Mouse (Mus musculus): ENCODE measurements at regions not wholly inside any gene's neighbourhood (a gene's known extent, or its start where the extent isn't known, plus 50 kb on each side); places are given as distances from the start of the nearest gene placed in this dataset.

- ATAC-seq (replicated peaks; ENCODE audit: low FRiP score, poor library complexity, severe bottlenecking): no peak
Measured at GRCm38 (mm10) chr16:93288036-93288435, 315.8 kb downstream of the Setd4 start.

GRCm38 (mm10) chr16:93287520-93287919, 316.3 kb downstream of the Setd4 start:
- no peak for ATAC-seq (replicated peaks; ENCODE audit: low FRiP score, poor library complexity, severe bottlenecking)

GRCm38 (mm10) chr16:93286816-93287215, 317.0 kb downstream of the Setd4 start:
- ATAC-seq (replicated peaks; ENCODE audit: low FRiP score, poor library complexity, severe bottlenecking): no peak

DNA sequence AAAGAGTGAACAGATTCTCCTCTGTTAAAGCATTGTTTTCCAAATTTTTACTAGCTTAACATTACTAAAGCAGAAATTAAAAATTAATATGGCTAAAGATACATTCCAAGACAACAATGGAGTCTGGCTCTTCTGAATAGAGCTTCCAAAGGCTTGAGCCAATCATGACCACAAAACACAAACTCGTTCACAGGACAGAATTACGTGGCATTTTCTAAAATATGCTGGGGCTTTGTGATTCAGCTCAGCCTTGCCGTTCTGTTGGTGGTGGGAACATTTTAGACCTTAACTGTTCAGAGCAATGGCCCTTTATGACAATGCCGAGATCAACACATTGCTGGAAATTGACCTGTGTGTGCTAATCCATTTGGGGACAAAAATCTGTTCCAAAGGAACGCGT, 318.7 kb downstream of the Setd4 start:
- ATAC-seq (replicated peaks; ENCODE audit: low FRiP score, poor library complexity, severe bottlenecking): no peak

DNA sequence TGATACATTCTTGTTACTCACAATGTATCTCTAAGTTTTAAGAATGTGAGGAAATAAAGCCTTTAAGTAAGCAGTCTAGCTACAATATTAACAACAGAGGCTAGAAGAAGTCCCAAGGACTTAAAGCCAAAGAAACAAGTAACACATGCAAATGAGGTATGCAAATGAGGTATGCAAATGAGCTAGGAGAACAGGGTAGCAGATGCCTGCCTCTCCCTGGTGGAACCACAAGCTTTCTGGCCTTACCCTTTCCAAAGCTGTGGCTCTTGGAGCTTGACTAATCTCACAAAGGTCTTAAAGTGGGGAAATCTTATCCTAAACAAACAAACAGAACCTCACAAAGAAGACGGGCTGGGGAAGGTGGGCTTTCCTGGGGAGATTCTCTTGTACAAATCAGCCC, 322.1 kb downstream of the Setd4 start:
- no peak for ATAC-seq (replicated peaks; ENCODE audit: low FRiP score, poor library complexity, severe bottlenecking)

GRCm38 (mm10) chr16:93272636-93273035, 331.2 kb downstream of the Setd4 start:
- no peak for ATAC-seq (replicated peaks; ENCODE audit: low FRiP score, poor library complexity, severe bottlenecking)

- ATAC-seq (replicated peaks; ENCODE audit: low FRiP score, poor library complexity, severe bottlenecking): no peak
Measured at GRCm38 (mm10) chr16:93272146-93272545, 331.7 kb downstream of the Setd4 start.

DNA sequence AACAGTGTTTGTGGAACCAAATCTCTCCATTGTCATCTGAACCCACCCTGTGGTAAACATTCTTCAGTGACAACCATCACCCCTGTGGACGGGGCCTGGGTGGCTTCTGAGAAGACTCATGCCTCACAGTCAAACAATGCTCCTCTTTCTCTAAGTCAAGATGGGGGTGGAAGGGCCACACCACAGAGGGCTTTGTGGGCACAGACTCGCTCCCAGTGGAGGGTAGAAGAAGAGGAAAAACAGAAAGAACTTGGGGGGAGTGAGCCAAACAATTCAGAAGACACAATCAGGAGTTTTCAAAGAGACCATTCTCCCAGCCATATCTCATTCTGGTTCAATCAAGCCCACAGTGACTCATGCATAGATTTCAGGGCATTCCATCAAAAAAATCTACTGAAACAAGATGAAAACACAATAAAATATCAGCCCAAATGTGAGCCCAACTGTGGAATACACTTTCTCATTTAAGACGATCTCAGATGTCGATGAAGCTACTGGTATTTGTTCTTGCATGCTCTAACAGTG, 339.7 kb downstream of the Setd4 start:
- no peak for ATAC-seq (replicated peaks; ENCODE audit: low FRiP score, poor library complexity, severe bottlenecking)

- no peak for ATAC-seq (replicated peaks; ENCODE audit: low FRiP score, poor library complexity, severe bottlenecking)
Measured at GRCm38 (mm10) chr16:93263141-93263815, 340.6 kb downstream of the Setd4 start.

- ATAC-seq (replicated peaks; ENCODE audit: low FRiP score, poor library complexity, severe bottlenecking): no peak
Measured at GRCm38 (mm10) chr16:93246825-93247224, 357.0 kb downstream of the Setd4 start.

GRCm38 (mm10) chr16:93245738-93246137, 358.1 kb downstream of the Setd4 start:
- no peak for ATAC-seq (replicated peaks; ENCODE audit: low FRiP score, poor library complexity, severe bottlenecking)

DNA sequence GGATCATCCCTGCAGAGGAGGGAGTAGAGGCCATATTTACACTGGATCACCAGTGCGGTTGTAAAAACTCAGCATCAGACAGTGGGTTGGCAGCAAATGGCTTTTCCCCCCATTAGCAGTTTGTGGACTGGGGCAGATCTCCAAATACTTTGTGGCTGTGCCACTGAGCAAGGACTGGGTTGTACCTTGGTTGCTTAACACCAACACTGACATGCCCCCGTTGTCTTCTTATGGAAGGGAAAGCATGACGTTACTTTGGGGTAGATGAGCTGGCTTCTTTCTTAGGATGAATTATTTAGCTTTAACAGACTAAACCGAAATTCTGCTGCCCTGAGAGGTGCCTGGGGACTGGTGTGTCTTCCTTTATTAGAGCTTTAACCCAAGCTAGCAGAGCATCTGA, 365.0 kb downstream of the Setd4 start:
- ATAC-seq (replicated peaks; ENCODE audit: low FRiP score, poor library complexity, severe bottlenecking): no peak

DNA sequence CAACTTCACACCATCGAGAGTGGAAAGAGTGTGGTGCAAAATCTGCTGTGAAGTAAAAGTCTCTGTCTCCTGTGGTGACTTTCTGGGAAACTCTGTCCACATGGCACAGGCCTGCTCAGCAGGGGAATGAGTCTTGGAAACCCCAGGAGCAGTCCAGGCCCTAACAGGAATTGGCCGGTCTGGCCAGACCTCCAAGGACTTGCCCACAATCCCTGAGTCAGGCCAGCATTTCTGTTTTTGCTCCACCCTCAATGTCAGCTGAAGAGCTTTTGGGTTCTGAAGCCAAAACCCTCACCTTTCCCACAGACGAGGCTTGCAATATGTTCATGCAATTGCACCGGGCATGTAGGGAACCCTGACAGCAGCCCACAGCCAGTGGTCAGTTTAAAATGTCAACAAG, 365.5 kb downstream of the Setd4 start:
- no peak for ATAC-seq (replicated peaks; ENCODE audit: low FRiP score, poor library complexity, severe bottlenecking)

DNA sequence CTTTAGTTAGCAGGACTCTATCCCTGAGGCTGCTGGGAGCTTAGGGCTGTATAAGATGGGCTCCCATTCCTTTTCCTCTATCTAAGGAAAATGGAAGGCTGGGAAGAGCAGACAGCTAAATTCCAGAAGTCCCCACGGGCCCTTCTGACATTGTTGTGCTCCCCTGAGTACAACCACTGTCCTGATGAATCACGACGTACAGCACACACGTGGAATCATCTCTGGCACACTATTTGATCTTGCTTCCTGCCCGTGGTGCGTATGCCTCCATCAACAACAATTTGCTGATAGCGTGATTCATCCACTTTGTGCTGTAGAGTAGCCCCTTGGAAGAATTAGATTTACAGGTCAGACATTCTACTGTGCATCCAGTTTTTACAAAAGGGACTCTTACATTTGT, 378.2 kb downstream of the Setd4 start:
- no peak for ATAC-seq (replicated peaks; ENCODE audit: low FRiP score, poor library complexity, severe bottlenecking)

GRCm38 (mm10) chr16:93225196-93225595, 378.7 kb downstream of the Setd4 start:
- no peak for ATAC-seq (replicated peaks; ENCODE audit: low FRiP score, poor library complexity, severe bottlenecking)

DNA sequence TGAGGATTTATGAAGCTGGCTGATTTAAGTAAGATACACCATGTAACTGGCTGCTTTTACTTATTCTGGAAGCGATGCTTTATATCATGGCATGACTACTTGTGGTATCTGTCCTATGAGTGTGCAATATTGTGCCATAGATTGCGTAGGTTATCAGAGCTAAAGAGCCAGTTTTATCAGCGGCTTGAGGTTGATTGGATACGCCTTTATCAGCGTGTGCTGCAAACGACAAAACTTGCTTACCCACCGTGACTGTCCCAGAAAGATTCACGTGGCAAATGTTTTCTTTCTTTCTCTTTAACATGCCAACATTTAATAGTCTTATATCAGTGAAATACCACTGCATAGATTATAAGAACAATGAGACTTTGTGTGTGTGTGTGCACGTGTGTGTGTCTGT, 384.1 kb downstream of the Setd4 start:
- ATAC-seq (replicated peaks; ENCODE audit: low FRiP score, poor library complexity, severe bottlenecking): no peak

DNA sequence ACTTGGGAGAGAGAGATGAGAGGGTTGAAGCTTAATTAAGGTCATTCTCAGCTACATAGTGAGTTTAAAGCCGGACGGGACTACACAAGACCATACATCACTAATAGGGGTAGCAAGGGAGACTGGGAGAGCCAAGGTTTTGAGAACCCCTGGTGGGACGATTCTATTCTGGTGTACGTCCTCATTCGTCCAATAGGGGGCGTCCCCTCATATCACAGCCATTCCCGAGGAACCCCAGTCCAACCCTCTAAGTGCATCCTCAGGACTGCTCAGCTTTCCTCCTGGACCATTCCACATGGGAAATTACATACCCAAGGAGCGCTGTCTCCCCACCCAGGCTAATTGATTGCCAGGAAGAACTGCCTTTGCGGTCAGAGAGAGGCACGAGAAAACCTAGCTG, 385.5 kb downstream of the Setd4 start:
- ATAC-seq (replicated peaks; ENCODE audit: low FRiP score, poor library complexity, severe bottlenecking): no peak

DNA sequence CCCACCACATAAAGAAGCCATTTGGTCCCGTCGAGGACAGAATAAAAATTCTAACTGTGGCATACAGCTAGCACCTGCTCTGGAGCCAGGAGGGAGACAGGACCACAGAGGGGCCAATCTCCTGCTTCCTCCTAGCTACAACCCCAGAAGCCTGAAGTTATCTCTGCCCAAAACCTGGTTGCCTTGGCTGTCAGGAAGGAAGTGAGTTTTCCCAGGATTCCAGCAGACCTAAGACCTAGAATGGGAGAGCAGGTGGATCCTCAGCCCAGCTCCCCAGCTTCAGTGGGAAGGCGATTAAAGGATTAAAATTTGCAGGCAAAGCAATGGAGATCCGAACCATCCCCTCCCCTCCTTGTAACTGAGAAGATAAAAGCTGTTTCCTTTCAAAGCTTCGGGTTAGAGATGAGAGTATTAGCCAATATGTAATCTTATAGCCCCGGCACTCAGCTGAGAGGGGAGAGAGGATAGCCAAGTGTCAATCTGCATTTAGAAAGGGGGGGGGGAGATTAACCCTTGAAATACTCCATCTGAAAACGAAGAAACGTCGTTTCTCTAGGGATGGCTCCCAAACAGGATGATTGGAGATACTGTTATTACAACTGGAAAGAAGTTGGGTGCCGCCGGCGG, 386.1 kb downstream of the Setd4 start:
- ATAC-seq (replicated peaks; ENCODE audit: low FRiP score, poor library complexity, severe bottlenecking): no peak

- ATAC-seq (replicated peaks; ENCODE audit: low FRiP score, poor library complexity, severe bottlenecking): no peak
Measured at GRCm38 (mm10) chr16:93215630-93216029, 388.2 kb downstream of the Setd4 start.

DNA sequence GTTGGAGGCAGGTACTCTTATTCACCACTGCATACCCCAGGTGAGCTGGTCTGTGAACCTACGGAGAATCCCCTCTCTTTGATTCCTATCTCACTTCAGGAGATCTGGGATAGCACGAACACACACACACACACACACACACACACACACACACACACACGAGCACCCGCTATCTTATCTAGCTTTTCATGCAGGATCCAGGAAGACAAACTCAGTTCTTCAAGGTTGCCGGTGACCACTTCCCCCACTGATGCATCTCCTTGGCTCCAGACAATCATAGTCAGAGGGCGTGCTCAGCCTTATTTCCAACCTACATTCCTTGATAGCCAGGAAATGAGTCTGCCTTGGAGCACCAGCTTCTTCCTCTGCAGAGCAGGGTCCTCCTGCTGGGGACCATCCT, 387.7 kb upstream of the Runx1 start:
- no peak for ATAC-seq (replicated peaks; ENCODE audit: low FRiP score, poor library complexity, severe bottlenecking)

GRCm38 (mm10) chr16:93207675-93208074, 381.7 kb upstream of the Runx1 start:
- no peak for ATAC-seq (replicated peaks; ENCODE audit: low FRiP score, poor library complexity, severe bottlenecking)

DNA sequence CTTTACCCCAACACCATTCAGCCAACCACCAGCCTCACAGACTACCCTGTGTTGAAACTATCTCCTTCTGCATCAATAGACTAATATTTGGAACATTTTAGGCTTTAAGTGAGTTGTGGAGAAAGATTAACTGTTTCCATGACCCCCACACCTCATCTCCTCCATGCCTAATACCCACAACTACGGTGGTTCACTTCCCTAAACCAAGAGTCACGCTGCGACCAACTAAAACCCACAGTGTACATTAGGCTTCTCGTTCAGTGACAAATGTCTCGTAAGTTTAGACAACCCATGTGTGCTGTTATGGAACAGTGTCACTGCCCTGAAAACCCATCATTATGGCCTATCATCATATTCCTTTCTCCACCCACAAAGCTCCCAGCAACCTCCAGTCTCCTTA, 381.3 kb upstream of the Runx1 start:
- ATAC-seq (replicated peaks; ENCODE audit: low FRiP score, poor library complexity, severe bottlenecking): no peak
